Mouse (Mus musculus) cerebellum, adult 9-11 months (tissue): ENCODE data around the gene Dlx5.

Experiments
- DNase-seq: peaks from one replicate; pipeline ENCODE4 v3.0.0; 2022

Gene Dlx5

DNA sequence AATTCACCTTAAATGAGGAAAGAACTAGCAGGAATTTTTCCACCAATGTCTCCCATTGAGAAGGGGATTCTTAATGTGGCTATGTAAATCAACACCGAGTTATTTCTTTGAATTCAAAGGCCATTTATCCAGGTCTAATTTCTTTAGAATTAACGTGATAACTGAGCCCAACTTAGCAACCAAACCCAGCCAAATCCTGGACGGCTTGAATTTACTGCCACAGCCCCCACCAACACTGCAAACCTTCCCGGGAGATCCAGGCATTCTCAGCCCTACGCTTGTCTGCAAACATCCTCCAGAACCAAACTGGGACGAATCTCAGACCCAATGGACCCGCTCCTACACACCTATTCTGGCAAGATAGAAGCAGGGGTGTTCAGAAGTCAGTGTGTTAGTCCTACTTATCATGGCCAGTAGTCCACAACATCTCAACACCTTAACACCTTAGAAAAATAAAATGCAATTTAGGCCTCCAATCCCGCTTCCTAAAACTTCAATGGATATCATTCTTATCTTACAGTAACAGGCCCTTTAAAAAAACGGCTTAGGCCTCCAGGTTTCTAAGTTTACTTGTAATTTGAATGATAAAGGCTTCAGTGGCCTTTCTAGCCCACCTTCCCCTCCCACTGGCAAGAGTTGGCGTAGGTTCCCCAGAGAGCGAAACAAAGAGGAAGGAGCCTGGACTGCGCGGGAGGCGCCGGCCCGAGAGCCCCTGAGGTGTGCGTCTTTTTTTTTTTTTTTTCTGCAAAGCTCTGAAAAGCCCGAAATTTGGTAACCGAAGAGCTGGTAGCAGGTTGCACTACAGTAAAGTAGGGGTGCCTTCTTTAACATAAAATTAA is 22.6 kb downstream of the Dlx5 start:
- no peak for DNase-seq

DNA sequence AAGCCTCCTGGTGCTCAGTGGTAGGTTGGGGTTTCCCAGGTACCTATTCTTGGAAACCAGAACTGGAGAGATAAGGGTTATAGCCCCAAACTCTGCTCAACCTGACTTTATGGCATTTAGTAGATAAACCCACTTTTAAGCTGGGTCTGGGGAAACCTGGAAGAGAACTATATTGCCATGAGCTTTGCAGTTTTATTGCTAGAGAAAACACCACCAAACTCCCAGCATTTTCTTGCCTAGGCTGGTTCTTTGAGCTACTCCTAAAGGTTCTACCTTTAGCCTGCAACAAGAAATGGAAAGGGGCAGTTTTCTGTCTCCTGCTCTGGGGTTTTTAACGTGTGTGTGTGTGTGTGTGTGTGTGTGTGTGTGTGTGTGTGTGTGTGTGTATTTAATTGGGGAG is 23.3 kb downstream of the Dlx5 start:
- DNase-seq: no peak

DNA sequence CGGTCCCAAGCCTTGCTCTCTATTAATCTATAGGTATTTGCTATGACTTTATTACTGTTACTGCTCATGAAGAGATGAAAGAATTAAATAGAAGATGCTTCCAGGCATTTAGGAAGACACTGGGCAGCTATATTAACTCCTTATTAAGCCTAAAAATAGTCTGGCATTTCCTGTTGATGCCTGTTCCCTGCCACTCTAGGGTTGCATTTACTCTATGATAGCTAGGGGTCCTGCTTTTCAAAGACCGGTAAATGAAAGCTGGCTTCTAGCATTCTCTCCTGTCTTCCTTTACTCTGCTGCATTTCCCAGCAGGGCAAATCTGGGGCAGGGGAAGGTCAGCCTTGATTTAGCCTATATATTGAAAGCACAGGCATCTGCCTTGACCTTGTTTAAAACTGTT is 24.1 kb downstream of the Dlx5 start:
- DNase-seq: no peak

DNA sequence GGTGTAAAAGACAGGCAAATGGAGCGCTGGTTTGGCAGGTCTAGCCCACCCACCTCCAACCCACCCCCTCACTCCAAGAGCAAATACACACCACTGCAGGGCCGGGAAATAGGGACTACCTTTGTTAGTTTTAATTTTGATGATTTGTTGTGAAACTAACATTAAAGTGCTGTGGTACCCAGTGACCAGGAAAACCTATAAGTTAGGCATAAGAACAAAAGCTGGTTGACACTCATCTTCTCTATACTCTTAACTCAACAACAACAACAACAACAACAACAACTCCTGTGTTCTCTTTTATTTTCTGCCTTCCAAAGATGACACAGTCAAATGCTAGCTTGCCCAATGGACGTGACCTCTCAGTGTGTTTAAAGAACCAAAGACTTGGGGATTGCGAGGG is 25.0 kb downstream of the Dlx5 start:
- DNase-seq: no peak

DNA sequence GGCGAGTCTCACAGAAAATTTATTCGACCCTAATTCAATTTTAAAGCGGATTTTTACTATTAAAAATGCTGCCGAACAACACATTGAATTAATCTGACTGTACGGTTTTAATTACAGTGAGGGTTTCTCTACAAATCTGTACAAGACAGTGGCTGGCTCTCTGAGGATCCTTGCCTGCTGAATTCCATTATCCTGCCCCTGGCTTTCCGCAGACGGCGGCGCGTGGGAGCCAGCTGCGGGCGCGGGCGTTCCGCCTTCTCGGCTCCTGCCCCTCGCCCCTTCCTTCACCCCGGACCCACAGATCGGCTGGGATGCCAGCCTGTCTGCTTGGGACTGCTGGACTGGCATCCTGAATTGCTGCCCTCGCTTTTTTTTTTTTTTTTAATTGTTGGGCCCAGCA is 25.6 kb downstream of the Dlx5 start:
- DNase-seq: no peak

DNA sequence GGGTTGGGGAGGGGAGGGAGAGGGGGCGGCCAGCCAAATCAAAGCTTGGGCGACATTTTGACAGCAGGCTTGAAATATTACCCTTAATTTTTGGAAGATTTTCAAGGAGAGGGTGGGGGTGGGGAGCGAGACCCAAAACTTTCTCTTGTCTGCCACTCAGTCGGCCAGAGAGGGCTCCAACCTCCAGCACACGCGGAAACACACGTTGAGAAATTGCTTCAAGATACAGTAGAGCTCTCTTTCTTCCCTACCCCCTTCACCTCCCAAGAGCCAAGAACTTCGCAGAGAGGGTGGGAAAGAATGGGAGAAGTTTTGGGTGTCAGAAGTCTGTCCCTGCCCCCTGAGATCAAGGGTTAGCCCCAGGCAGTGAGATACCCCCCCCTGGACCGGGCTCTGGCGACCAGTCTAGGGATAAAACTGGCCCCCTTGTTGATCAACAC is 26.1 kb downstream of the Dlx5 start:
- DNase-seq: no peak

DNA sequence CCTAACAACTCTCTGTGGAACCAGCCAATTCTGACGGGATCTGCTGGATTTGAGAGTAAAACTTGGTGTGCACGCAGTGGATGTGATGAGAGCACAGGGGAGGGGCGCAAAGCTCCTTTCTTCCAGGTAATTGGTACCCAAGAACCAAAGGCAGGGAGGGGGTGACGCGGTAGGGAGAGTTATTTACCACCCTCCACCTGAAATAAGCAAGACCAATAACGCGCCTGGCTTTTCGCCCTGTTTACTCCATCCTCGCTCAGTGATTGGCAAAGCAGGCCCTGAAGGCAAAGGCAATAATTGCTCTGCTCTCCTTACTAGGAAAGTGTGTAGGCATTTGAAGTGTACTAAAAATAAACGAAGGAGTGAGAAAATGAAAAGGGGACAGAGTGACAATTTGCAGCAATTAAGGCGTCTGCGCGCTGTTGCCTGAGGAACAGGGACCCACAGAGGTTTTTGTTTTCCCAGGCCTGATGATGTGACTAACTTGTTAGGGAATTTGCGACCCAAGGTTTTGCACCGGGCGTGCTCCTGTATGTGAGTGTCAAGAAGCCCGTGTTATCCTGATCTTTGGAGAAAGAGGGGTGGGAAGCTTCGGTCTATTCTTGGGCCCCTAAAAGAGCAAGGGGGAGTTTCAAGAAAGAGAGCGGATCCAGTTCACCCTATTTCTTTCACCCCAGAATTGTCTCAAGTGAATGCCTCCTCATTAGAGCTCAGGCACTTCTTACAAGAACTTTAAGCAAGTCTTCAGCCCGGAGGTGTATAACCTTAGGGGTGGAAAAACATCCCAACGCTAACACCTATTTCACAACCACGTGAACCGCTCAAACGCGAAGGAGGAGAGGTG is 26.8 kb downstream of the Dlx5 start:
- DNase-seq: no peak

DNA sequence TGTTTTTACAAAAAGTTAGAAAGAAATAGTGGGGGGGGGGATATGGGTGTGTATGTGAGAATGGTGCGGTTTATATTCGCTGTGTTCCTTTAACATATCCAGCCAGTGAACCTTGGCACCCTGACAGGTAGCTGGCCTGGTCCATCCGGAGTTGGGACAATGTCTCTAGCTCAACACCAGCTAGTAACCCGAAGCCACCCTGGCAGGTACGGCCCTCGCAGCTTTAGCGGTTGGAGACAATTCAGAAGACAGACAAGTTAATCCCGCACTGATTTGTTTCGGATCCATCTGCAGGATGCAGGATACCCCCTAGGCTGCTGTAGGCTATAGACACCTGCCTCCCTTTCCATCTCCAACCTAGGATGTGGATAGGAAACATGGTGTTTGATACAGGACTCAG is 27.7 kb downstream of the Dlx5 start:
- no peak for DNase-seq

DNA sequence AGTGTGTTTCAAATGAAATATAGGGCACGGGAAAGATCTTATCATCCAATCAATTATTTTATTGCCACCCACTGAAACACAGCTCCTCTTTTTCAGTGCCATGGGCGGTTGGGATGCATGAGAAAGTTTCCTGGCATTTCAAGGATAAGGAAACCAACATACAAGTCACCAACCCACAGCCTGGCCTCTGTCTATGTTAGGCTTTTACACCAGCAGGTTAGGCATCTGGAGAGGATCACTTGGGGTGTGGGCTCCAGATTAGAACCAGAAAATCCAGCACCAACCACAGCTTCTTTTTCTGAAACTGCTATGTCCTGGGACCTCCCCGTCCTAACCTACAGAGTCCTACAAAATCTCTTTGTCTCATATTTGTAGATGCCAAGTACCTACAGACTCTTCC is 28.9 kb downstream of the Dlx5 start:
- no peak for DNase-seq

DNA sequence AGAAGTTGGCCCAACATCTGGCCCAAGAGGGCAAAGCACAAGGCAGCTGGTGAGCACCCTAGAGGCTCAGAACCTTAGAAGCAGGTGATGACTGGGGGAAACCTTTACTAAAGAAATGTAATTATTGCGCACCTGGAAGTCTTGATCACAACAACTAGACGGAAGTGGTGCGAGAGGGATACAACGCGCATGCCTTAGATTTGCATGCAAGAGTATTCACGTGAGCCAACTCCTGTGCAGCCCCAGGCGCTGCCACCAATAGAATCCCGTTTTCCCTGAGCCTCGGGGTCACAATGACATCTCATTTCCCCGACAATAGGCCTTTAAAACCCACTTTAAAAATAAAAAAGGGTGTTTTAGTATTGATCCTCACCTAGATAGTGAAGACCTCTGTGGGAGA is 30.7 kb downstream of the Dlx5 start:
- no peak for DNase-seq

DNA sequence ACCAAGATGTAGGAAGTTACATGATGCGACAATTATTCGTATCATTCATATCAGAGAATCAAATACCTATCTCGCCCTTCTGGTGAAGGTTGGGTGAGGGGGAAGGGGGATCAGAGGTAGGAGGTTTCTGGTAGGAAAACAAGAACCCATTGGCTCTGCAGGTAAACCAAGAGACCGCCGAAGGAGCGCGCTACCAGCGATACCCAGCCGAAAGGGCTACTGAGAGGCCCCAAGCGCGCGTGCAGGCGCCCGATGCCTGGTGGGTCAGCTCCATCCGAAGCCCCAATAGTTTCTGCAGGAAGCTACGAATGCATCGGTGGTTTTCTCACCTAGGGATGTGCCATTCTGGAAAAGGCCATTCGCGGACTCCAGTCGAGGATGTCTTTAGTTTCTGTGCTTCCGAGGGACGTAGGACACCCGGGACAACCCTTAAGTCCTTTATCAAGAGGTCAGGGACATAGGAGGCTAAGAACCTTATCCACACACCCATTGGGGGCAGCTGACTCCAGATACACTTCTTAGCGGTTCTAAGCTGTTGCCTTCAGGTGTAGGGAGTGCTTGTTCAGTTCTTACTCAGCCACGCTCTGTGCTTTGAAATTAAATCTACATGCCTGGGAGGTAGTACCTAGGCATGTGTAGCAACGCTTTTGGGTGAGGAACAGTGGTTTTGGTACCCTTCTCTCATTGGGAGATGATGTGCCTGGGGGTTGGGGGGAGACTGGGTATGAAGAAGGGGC is 31.4 kb downstream of the Dlx5 start:
- DNase-seq: no peak

DNA sequence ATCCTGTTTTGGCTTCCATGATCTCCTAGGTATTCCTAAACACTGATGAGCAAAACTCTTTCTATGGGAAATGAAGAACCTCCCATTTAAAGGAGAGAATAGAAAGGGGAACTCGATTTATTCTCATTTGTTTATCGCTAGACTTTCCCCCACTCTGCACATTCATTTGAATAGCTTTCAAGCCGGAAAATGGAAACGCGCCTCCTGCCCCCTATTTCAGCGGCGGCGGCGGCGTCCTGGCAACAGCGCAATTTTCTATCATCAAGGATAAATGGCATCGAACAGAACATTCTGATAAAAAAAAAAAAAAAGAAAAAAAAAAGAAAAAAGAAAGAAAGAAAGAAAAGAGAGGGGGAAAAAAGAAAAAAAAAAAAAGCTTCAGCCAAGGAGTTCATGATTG is 32.1 kb downstream of the Dlx5 start:
- DNase-seq: no peak

DNA sequence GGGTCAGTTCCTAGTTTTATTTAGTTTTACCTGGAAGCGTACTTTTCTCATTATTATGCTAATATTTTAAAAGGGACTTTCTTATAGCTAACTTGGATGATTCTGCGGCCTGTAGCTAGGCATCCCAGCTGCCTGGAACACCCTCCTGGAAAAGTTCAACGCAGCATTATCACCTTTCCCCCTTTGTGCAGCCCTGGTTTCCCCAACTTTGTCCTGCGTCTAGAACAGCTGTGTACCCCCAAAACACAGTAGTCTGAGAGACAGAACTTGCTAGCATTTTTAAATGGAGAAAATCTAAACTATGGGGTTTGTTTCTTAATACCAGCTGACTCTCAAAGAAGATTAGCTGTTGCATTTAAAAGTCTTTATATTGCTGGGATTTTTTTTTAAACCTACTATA is 33.3 kb downstream of the Dlx5 start:
- no peak for DNase-seq

DNA sequence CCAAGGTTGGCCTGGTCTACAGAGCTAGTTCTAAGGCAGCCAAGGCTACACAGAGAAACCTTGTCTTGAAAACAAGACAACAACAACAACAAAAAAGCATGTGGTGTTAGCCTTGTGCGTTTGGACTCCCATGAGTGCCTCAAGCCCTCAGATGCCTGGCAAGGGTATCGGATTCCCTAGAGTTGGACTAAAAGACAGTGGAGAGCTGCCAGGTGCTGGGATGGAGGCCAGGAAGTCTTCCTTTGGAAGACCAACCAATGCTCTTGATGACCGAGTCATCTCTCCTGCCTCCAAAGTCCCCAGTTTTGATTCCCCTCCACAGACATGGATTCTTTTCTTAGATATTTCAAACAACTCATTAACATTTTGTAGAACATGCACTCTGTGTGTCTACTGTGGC is 48.6 kb downstream of the Dlx5 start:
- DNase-seq: no peak

DNA sequence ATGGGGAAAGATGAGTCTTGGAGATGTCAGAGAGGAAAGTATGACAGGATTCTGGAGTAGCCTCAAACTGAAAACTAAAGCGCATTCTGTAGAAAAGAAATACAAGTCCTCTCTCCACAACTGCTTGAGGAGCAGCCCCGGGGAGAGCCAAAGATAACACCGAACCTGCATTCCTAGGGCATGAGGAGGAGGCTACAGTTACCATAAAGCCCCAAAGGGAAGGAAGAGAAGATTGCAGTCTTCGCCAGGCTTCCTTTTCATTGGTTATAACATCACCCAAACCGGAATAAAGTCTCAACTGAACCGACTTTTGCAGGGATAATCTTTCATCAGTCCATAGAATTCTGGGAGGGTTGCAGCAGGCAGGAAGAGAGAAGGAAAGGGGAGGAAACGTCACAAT is 51.4 kb downstream of the Dlx5 start:
- DNase-seq: no peak
